Mouse (Mus musculus): ENCODE measurements around the gene Egfem1. TPM values are rescaled to one million over a fixed set of nuclear protein-coding genes. Genes with fewer than 3 reads are reported as not detected.

Egfem1 gene
- polyA plus RNA-seq, 1 experiment from 2014 or later: 6.7 TPM

GRCm38 (mm10) chr3:29701126-29701525 lies 619.3 kb downstream of the Egfem1 start:
- Histone ChIP-seq H3K4me2 (replicated peaks) (no peak overlapping the region), H3K27ac (no peak overlapping the region), H3K4me3 (replicated peaks; ENCODE audit: low read length) (no peak overlapping the region), H3K4me1 (replicated peaks; ENCODE audit: control insufficient read depth, insufficient read depth, low read length) (no peaks in the 10 kb centered on the region), H3K9me3 (ENCODE audit: control insufficient read depth, low read length) (no peaks in the 10 kb centered on the region), H3K9ac (no peak overlapping the region), H3K27me3 (ENCODE audit: control insufficient read depth, insufficient read depth, low read length) (no peaks in the 10 kb centered on the region), H3K36me3 (replicated peaks; ENCODE audit: control insufficient read depth, insufficient read depth) (no peaks in the 10 kb centered on the region)
- ATAC-seq (ENCODE audit: low FRiP score): no peak
- WGBS: 6% methylated on average over 2 of the region's 2 CpGs
- DNase-seq (ENCODE audit: low spot score): no peak

- H3K4me3 ChIP-seq (replicated peaks; ENCODE audit: low read length): no peak overlapping the region
- H3K27ac ChIP-seq: no peak overlapping the region
- DNase-seq (ENCODE audit: low spot score) (no peak), ATAC-seq (ENCODE audit: low FRiP score) (no peak)
- no peak overlapping the region for H3K4me2 ChIP-seq (replicated peaks)
- H3K9ac ChIP-seq: no peak overlapping the region
- H3K36me3 ChIP-seq (replicated peaks; ENCODE audit: control insufficient read depth, insufficient read depth): no peaks in the 10 kb centered on the region
- no peaks in the 10 kb centered on the region for H3K4me1 ChIP-seq (replicated peaks; ENCODE audit: control insufficient read depth, insufficient read depth, low read length)
- no peaks in the 10 kb centered on the region for H3K9me3 ChIP-seq (ENCODE audit: control insufficient read depth, low read length)
- no peaks in the 10 kb centered on the region for H3K27me3 ChIP-seq (ENCODE audit: control insufficient read depth, insufficient read depth, low read length)
- WGBS: 95% methylated on average over 2 of the region's 2 CpGs
Measured at GRCm38 (mm10) chr3:29706816-29707215, 625.0 kb downstream of the Egfem1 start.

DNA sequence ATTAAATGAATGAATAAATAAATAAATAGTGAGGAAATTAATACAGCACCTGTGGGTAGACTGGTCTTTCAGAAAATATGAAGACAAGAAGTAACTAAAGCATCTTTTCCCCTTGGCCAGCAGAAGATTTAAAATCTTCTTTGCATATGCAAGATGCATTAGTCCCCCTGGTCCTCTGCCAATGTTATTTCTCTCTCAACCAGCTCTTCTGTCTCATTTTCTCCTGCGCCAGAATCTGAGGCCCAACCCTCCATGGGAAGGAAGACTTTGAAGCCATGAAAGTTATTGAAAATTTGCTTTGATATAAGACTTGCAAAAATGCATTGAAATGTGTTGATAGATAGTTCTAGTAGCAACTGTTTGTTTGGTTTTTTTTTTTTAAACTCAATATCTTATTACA lies 625.6 kb downstream of the Egfem1 start:
- Histone ChIP-seq H3K27ac (no peak overlapping the region), H3K4me3 (replicated peaks; ENCODE audit: low read length) (no peak overlapping the region), H3K9ac (no peak overlapping the region), H3K4me1 (replicated peaks; ENCODE audit: control insufficient read depth, insufficient read depth, low read length) (no peaks in the 10 kb centered on the region), H3K9me3 (ENCODE audit: control insufficient read depth, low read length) (no peaks in the 10 kb centered on the region), H3K4me2 (replicated peaks) (no peak overlapping the region), H3K27me3 (ENCODE audit: control insufficient read depth, insufficient read depth, low read length) (no peaks in the 10 kb centered on the region), H3K36me3 (replicated peaks; ENCODE audit: control insufficient read depth, insufficient read depth) (no peaks in the 10 kb centered on the region)
- ATAC-seq (ENCODE audit: low FRiP score): no peak
- WGBS: 97% methylated on average over 1 of the region's 1 CpGs
- no peak for DNase-seq (ENCODE audit: low spot score)

DNA sequence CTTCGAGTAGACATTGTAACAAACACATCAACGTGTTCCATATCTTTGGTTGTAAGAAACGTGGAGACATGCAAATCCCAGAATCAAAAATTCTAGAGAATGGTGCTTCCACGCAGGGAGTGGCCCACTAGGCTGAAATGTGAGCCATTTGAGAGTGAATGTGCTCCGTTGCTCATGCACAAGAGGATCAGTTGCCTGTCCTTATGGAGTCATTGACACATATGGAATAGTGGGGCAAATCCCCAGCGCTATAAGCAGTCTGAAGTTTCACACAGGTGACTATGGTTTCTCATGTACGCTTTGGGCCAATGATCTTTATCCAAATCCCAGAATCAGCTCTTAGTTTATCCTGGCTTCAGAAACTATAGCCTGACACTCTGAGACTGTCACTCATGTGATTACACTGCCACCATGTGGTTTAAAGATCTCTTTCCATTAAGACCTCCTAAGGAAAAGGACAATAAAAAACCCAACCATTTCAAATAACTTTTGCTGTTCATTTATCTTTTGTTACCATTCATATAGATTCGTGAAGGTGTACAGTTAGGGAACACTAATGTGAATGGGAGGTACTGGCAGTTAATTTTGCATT lies 644.6 kb downstream of the Egfem1 start:
- Histone ChIP-seq H3K36me3 (replicated peaks; ENCODE audit: control insufficient read depth, insufficient read depth) (no peaks in the 10 kb centered on the region), H3K4me2 (replicated peaks) (no peak overlapping the region), H3K9ac (no peak overlapping the region), H3K27me3 (ENCODE audit: control insufficient read depth, insufficient read depth, low read length) (no peaks in the 10 kb centered on the region), H3K9me3 (ENCODE audit: control insufficient read depth, low read length) (no peaks in the 10 kb centered on the region), H3K27ac (no peak overlapping the region), H3K4me3 (replicated peaks; ENCODE audit: low read length) (no peak overlapping the region), H3K4me1 (replicated peaks; ENCODE audit: control insufficient read depth, insufficient read depth, low read length) (no peaks in the 10 kb centered on the region)
- ATAC-seq (ENCODE audit: low FRiP score) (peak; percentile 87), DNase-seq (ENCODE audit: low spot score) (peak; percentile 89)
- 61% methylated on average over 8 of the region's 8 CpGs for WGBS

DNA sequence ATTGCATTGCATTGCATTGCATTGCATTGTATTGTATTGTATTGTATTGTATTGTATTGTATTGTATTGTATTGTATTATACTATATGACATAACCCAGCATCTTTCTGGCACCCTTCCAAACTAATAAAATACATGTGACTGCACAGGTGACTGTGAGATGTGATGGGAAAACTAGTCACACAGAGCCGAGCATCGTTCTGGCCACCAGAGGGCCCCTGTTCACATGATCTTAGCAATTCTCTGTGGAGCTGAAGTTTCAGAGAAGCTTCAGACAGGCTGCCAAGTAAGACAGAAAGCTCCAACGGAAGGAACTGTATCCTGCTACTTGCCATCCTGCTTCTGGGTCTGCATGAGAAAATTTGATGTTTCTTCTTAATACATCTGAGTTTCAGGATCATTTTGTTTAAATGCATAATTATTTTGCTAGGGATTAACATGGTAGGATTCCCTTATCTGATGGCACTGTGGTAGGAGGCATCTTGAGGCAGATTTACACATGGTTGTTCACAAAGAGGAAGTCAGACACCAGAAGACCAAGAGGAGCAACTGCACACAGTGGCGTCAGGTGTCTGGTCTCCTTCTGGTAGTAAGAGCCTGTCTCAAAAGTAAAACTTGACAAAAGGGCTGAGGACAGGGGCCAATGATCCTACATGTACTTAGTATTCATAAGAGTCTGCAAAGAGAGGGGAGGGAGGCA lies 648.4 kb downstream of the Egfem1 start:
- no peaks in the 10 kb centered on the region for H3K4me1 ChIP-seq (replicated peaks; ENCODE audit: control insufficient read depth, insufficient read depth, low read length)
- H3K4me3 ChIP-seq (replicated peaks; ENCODE audit: low read length): no peak overlapping the region
- H3K9me3 ChIP-seq (ENCODE audit: control insufficient read depth, low read length): no peaks in the 10 kb centered on the region
- 23% methylated on average over 4 of the region's 4 CpGs for WGBS
- no peak overlapping the region for H3K9ac ChIP-seq
- peak; percentile 66 for DNase-seq (ENCODE audit: low spot score)
- ATAC-seq (ENCODE audit: low FRiP score): peak; percentile 35; the same call in 1 of the 2 replicates
- no peaks in the 10 kb centered on the region for H3K27me3 ChIP-seq (ENCODE audit: control insufficient read depth, insufficient read depth, low read length)
- no peak overlapping the region for H3K4me2 ChIP-seq (replicated peaks)
- no peaks in the 10 kb centered on the region for H3K36me3 ChIP-seq (replicated peaks; ENCODE audit: control insufficient read depth, insufficient read depth)
- no peak overlapping the region for H3K27ac ChIP-seq

- H3K9ac ChIP-seq: no peak overlapping the region
- no peak for ATAC-seq (ENCODE audit: low FRiP score)
Measured at GRCm38 (mm10) chr3:29731509-29731908, 649.7 kb downstream of the Egfem1 start.

DNA sequence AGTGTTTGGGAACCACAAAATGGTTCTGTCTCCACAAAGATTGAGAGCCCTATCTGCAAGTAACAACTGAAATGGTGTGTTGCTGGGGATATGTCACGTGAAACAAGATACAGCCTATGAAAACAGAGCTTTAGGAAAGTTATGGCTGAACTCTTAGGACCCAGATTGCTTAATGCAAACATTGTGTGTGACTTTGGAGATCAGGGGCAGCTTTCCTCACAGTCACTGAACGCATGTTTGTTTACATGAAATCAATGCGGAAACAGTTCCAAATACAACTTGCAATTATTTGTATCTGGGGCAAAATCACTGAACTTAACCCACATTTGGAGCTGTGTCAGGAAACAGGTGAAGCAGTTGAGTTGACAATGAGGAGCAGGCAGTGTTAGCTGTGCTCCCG lies 650.8 kb downstream of the Egfem1 start:
- no peak for ATAC-seq (ENCODE audit: low FRiP score)
- no peaks in the 10 kb centered on the region for H3K36me3 ChIP-seq (replicated peaks; ENCODE audit: control insufficient read depth, insufficient read depth)
- H3K27ac ChIP-seq: no peak overlapping the region
- H3K9ac ChIP-seq: no peak overlapping the region
- H3K27me3 ChIP-seq (ENCODE audit: control insufficient read depth, insufficient read depth, low read length): no peaks in the 10 kb centered on the region
- H3K4me3 ChIP-seq (replicated peaks; ENCODE audit: low read length): no peak overlapping the region
- no peak overlapping the region for H3K4me2 ChIP-seq (replicated peaks)
- no peaks in the 10 kb centered on the region for H3K9me3 ChIP-seq (ENCODE audit: control insufficient read depth, low read length)
- DNase-seq (ENCODE audit: low spot score): no peak
- H3K4me1 ChIP-seq (replicated peaks; ENCODE audit: control insufficient read depth, insufficient read depth, low read length): no peaks in the 10 kb centered on the region
- WGBS: 76% methylated on average over 4 of the region's 4 CpGs

More at GRCm38 (mm10) chr3:29731509-29731908, 649.7 kb downstream of the Egfem1 start:
- H3K36me3 ChIP-seq (replicated peaks; ENCODE audit: control insufficient read depth, insufficient read depth): no peaks in the 10 kb centered on the region
- no peaks in the 10 kb centered on the region for H3K9me3 ChIP-seq (ENCODE audit: control insufficient read depth, low read length)
- H3K4me2 ChIP-seq (replicated peaks): no peak overlapping the region
- 95% methylated on average over 1 of the region's 1 CpGs for WGBS
- no peaks in the 10 kb centered on the region for H3K4me1 ChIP-seq (replicated peaks; ENCODE audit: control insufficient read depth, insufficient read depth, low read length)
- no peak overlapping the region for H3K27ac ChIP-seq
- DNase-seq (ENCODE audit: low spot score): no peak
- no peak overlapping the region for H3K4me3 ChIP-seq (replicated peaks; ENCODE audit: low read length)
- H3K27me3 ChIP-seq (ENCODE audit: control insufficient read depth, insufficient read depth, low read length): no peaks in the 10 kb centered on the region

DNA sequence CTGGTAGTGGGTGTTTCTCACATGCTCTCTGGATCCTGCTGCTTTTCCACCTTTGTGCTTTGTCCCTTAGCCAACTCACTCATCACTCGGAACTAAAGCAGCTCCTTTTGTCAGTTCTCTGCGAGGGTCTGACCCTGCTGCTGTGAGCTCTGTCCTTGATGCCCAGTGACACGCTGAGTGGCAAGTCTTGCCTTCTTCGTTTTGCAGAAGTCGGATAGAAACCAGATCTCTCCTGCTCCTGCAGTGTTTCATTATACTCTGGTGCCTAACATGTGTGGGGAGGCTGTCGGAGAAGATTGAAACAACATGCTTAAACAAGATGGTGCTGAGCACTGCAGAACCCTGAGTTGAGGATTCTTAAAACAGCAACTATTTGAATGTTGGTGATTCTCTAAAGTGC lies 652.4 kb downstream of the Egfem1 start:
- Histone ChIP-seq H3K4me1 (replicated peaks; ENCODE audit: control insufficient read depth, insufficient read depth, low read length) (no peaks in the 10 kb centered on the region), H3K27me3 (ENCODE audit: control insufficient read depth, insufficient read depth, low read length) (no peaks in the 10 kb centered on the region), H3K9ac (no peak overlapping the region), H3K9me3 (ENCODE audit: control insufficient read depth, low read length) (no peaks in the 10 kb centered on the region), H3K27ac (no peak overlapping the region), H3K4me2 (replicated peaks) (no peak overlapping the region), H3K36me3 (replicated peaks; ENCODE audit: control insufficient read depth, insufficient read depth) (no peaks in the 10 kb centered on the region), H3K4me3 (replicated peaks; ENCODE audit: low read length) (no peak overlapping the region)
- DNase-seq (ENCODE audit: low spot score): no peak
- ATAC-seq (ENCODE audit: low FRiP score): no peak
- 22% methylated on average over 6 of the region's 6 CpGs for WGBS

- Histone ChIP-seq H3K36me3 (replicated peaks; ENCODE audit: control insufficient read depth, insufficient read depth) (no peaks in the 10 kb centered on the region), H3K9ac (no peak overlapping the region), H3K4me2 (replicated peaks) (no peak overlapping the region), H3K27ac (no peak overlapping the region), H3K4me1 (replicated peaks; ENCODE audit: control insufficient read depth, insufficient read depth, low read length) (no peaks in the 10 kb centered on the region), H3K27me3 (ENCODE audit: control insufficient read depth, insufficient read depth, low read length) (no peaks in the 10 kb centered on the region), H3K4me3 (replicated peaks; ENCODE audit: low read length) (no peak overlapping the region), H3K9me3 (ENCODE audit: control insufficient read depth, low read length) (no peaks in the 10 kb centered on the region)
- DNase-seq (ENCODE audit: low spot score) (peak; percentile 70), ATAC-seq (ENCODE audit: low FRiP score) (no peak)
- 38% methylated on average over 5 of the region's 5 CpGs for WGBS
Measured at GRCm38 (mm10) chr3:29739292-29739691, 657.5 kb downstream of the Egfem1 start.

All from hindbrain, embryonic 14.5 days (tissue).